In the genomic region with DNA sequence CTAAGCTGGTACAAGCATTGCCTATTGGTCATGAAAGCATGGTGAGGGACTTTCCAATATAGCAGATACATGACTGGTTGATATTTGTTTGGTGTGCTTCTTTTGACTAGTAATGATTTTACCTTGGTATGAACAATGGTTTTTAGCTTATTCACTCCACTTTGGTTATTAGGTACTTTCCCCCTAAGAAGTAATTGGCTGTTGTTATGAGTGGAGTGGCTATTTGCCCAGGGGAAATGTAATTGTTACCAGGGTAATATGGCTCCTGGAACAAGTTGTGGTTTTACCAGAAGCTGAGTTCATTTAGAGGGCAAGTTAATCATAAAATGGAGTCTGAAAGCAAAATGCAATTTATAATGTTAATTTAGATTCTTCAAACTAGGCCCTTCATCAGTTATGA, we compare ENCODE assay signal across 27 mouse cellular contexts.
"Had no signal": no experiment of that assay in that cellular context is flagged by ENCODE, and none has a peak within 500 bp of the region (broad histone marks: within the 10 kb centered on the region; RNA-seq: fewer than 3 reads in every experiment).

No protein-coding gene starts in this region.

- H3K27ac ChIP-seq: embryonic facial prominence, embryonic 10.5 days; embryonic facial prominence, embryonic 12.5 days; embryonic facial prominence, embryonic 13.5 days; embryonic facial prominence, embryonic 15.5 days; forebrain, embryonic 10.5 days; forebrain, embryonic 12.5 days; forebrain, embryonic 13.5 days; forebrain, embryonic 15.5 days; gastrocnemius, adult 2 months; heart, adult 2 months had no signal

- H3K9me3 ChIP-seq: embryonic facial prominence, embryonic 10.5 days; embryonic facial prominence, embryonic 12.5 days; embryonic facial prominence, embryonic 13.5 days; embryonic facial prominence, embryonic 15.5 days; forebrain, embryonic 10.5 days; forebrain, embryonic 12.5 days; forebrain, embryonic 13.5 days; forebrain, embryonic 15.5 days had no signal

- H3K4me2 ChIP-seq: embryonic facial prominence, embryonic 12.5 days; embryonic facial prominence, embryonic 13.5 days; embryonic facial prominence, embryonic 15.5 days; forebrain, embryonic 12.5 days; forebrain, embryonic 13.5 days; forebrain, embryonic 15.5 days had no signal

- ATAC-seq: forebrain, embryonic 13.5 days; forebrain, embryonic 14.5 days; forebrain, embryonic 15.5 days; forebrain, embryonic 16.5 days; forebrain, postnatal 0 days had no signal

- DNase-seq: cerebellum, adult 9-10 months; cerebellum, adult 9-11 months; cerebellum, postnatal 10 days; cerebellum, postnatal 14 days; cerebellum, postnatal 25 days; cerebellum, postnatal 36 days; embryo, embryonic 11 days; forebrain, postnatal 0 days; gastrocnemius, adult 2 months; gastrocnemius, postnatal 10 days; gastrocnemius, postnatal 14 days; gastrocnemius, postnatal 25 days; gastrocnemius, postnatal 36 days; heart, adult 11 months; heart, adult 18-20 months; heart, adult 2 months had no signal

- H3K4me1 ChIP-seq: embryonic facial prominence, embryonic 10.5 days; embryonic facial prominence, embryonic 12.5 days; embryonic facial prominence, embryonic 13.5 days; embryonic facial prominence, embryonic 15.5 days; forebrain, embryonic 10.5 days; forebrain, embryonic 12.5 days; forebrain, embryonic 13.5 days; forebrain, embryonic 15.5 days had no signal

- H3K36me3 ChIP-seq: embryonic facial prominence, embryonic 10.5 days; embryonic facial prominence, embryonic 12.5 days; embryonic facial prominence, embryonic 13.5 days; embryonic facial prominence, embryonic 15.5 days; forebrain, embryonic 10.5 days; forebrain, embryonic 12.5 days; forebrain, embryonic 15.5 days had no signal

- H3K27me3 ChIP-seq: embryonic facial prominence, embryonic 12.5 days; embryonic facial prominence, embryonic 13.5 days; embryonic facial prominence, embryonic 15.5 days; forebrain, embryonic 12.5 days; forebrain, embryonic 13.5 days; forebrain, embryonic 15.5 days had no signal

- H3K4me3 ChIP-seq: embryonic facial prominence, embryonic 10.5 days; embryonic facial prominence, embryonic 12.5 days; embryonic facial prominence, embryonic 13.5 days; embryonic facial prominence, embryonic 15.5 days; erythroblast, embryonic 14.5 days; forebrain, embryonic 10.5 days; forebrain, embryonic 12.5 days; forebrain, embryonic 13.5 days; forebrain, embryonic 15.5 days; gastrocnemius, adult 2 months; heart, adult 2 months had no signal

- H3K9ac ChIP-seq: embryonic facial prominence, embryonic 12.5 days; embryonic facial prominence, embryonic 13.5 days; embryonic facial prominence, embryonic 15.5 days; forebrain, embryonic 12.5 days; forebrain, embryonic 13.5 days; forebrain, embryonic 15.5 days; forebrain, postnatal 0 days had no signal
